Mouse (Mus musculus) CH12.LX (cell line): ENCODE measurements at regions not wholly inside any gene's neighbourhood (a gene's known extent, or its start where the extent isn't known, plus 50 kb on each side); places are given as distances from the start of the nearest gene placed in this dataset.

Experiments used
- DNase-seq: peaks from one replicate; pipeline ENCODE4 v3.0.0-alpha.2; 2013; ENCODE audit errors: extremely low read depth
- H3K27ac ChIP-seq: 2 replicates; pipeline ENCODE4 v1.5.1; 2012; ENCODE audit warnings: low read depth, mild to moderate bottlenecking, control low read depth, moderate library complexity; ENCODE audit not compliant: insufficient read depth
- H3K27me3 ChIP-seq: replicated peaks from 2 replicates; pipeline ENCODE3; 2012; ENCODE audit warnings: inconsistent platforms
- H3K36me3 ChIP-seq, 2 experiments: replicated peaks in 1 of 2; 2 replicates each; pipeline versions ENCODE3 to v1.6.1; 2012; ENCODE audit warnings: inconsistent platforms in 1 of 2, low read length in 1 of 2, mild to moderate bottlenecking in 1 of 2, mixed read lengths in 1 of 2, moderate library complexity in 1 of 2; ENCODE audit not compliant: control insufficient read depth in 1 of 2, insufficient read depth in 1 of 2
- H3K4me1 ChIP-seq, 2 experiments: 2 replicates each; pipeline ENCODE4 v1.6.1; 2012; ENCODE audit warnings: inconsistent platforms in 1 of 2, moderate library complexity in 1 of 2; ENCODE audit not compliant: insufficient read depth in 2 of 2, control insufficient read depth in 1 of 2
- H3K4me2 ChIP-seq: 2 replicates; pipeline ENCODE4 v1.6.1; 2012; ENCODE audit warnings: low read depth, mild to moderate bottlenecking, control low read depth; ENCODE audit not compliant: poor library complexity, insufficient read depth, severe bottlenecking
- H3K4me3 ChIP-seq, 3 experiments: fragments of 150-350 bp in 1 of 3; sonication (generic) in 1 of 3; replicated peaks in 1 of 3; 2 replicates each; pipeline versions ENCODE3 to v1.5.1; 2011 to 2012; ENCODE audit warnings: low read depth in 2 of 3, low read length in 2 of 3, mild to moderate bottlenecking in 2 of 3, moderate library complexity in 2 of 3, control low read depth in 1 of 3, improper control_type of control experiment in 1 of 3, inconsistent platforms in 1 of 3, mixed read lengths in 1 of 3; ENCODE audit not compliant: poor library complexity in 1 of 3
- H3K79me2 ChIP-seq: replicated peaks from 2 replicates; pipeline ENCODE4 v1.6.1; 2012; ENCODE audit warnings: mild to moderate bottlenecking, moderate library complexity; ENCODE audit not compliant: control insufficient read depth, poor library complexity, insufficient read depth, severe bottlenecking; ENCODE audit errors: extremely low read depth
- H3K9ac ChIP-seq: 2 replicates; pipeline ENCODE4 v1.6.1; 2012; ENCODE audit warnings: low read depth, mild to moderate bottlenecking, control low read depth, moderate library complexity; ENCODE audit not compliant: insufficient read depth
- H3K9me3 ChIP-seq: replicated peaks from 2 replicates; pipeline ENCODE3; 2012; ENCODE audit warnings: low read length, inconsistent platforms, mixed read lengths
- BHLHE40 ChIP-seq: IDR thresholded peaks from 2 replicates; pipeline ENCODE4 v1.6.1; 2011; ENCODE audit warnings: mild to moderate bottlenecking, low read depth, low read length, improper control_type of control experiment
- CHD2 ChIP-seq: IDR thresholded peaks from 2 replicates; pipeline ENCODE4 v1.6.1; 2011; ENCODE audit warnings: low read length, improper control_type of control experiment
- ELF1 ChIP-seq: IDR thresholded peaks from 2 replicates; pipeline ENCODE4 v1.6.1; 2014; ENCODE audit warnings: low read depth, mild to moderate bottlenecking, inconsistent platforms, low read length, improper control_type of control experiment
- HCFC1 ChIP-seq: IDR thresholded peaks from 2 replicates; pipeline ENCODE4 v1.6.1; 2012; ENCODE audit warnings: low read depth, mild to moderate bottlenecking, inconsistent platforms, low read length, improper control_type of control experiment
- IRF4 ChIP-seq: IDR thresholded peaks from 2 replicates; pipeline ENCODE4 v1.6.1; 2014; ENCODE audit warnings: low read depth, mild to moderate bottlenecking, inconsistent platforms, low read length, improper control_type of control experiment
- PAX5 ChIP-seq: IDR thresholded peaks from 2 replicates; pipeline ENCODE4 v1.6.1; 2012; ENCODE audit warnings: low read length, inconsistent platforms, mixed read lengths
- SMC3 ChIP-seq: IDR thresholded peaks from 2 replicates; pipeline ENCODE4 v1.6.1; 2011; ENCODE audit warnings: low read depth, low read length, improper control_type of control experiment
- TBP ChIP-seq: conservative IDR thresholded peaks from 2 replicates; pipeline ENCODE4 v1.6.1; 2011; ENCODE audit warnings: low read depth, low read length, improper control_type of control experiment
- UBTF ChIP-seq: IDR thresholded peaks from 2 replicates; pipeline ENCODE4 v1.6.1; 2012; ENCODE audit warnings: low read depth, mild to moderate bottlenecking, inconsistent platforms, low read length, improper control_type of control experiment, moderate library complexity
- USF1 ChIP-seq: IDR thresholded peaks from 2 replicates; pipeline ENCODE4 v1.6.1; 2014; ENCODE audit warnings: low read depth, mild to moderate bottlenecking, inconsistent platforms, low read length, improper control_type of control experiment
- ZC3H11A ChIP-seq: IDR thresholded peaks from 2 replicates; pipeline ENCODE4 v1.6.1; 2012; ENCODE audit warnings: low read depth, mild to moderate bottlenecking, inconsistent platforms, low read length, improper control_type of control experiment
- ZNF384 ChIP-seq: IDR thresholded peaks from 2 replicates; pipeline ENCODE4 v1.6.1; 2012; ENCODE audit warnings: low read depth, low read length, improper control_type of control experiment, inconsistent platforms
- dilution Hi-C: fragments of 300-500 bp; cut with MboI; formaldehyde crosslinking; loops from 2 replicates; pipeline ENCODE4 v1.14.3; 2020; ENCODE audit warnings: low sequenced_read_pairs; ENCODE audit not compliant: extremely low pct_unique_long_range_greater_than_20kb, extremely low pct_ligation_motif_present
- in situ Hi-C: fragments of 300-500 bp; cut with MboI; formaldehyde crosslinking; loops from 3 replicates; pipeline ENCODE4 v1.14.3; 2019; ENCODE audit warnings: low sequenced_read_pairs, low pct_ligation_motif_present, low pct_unique_long_range_greater_than_20kb, mixed read lengths

DNA sequence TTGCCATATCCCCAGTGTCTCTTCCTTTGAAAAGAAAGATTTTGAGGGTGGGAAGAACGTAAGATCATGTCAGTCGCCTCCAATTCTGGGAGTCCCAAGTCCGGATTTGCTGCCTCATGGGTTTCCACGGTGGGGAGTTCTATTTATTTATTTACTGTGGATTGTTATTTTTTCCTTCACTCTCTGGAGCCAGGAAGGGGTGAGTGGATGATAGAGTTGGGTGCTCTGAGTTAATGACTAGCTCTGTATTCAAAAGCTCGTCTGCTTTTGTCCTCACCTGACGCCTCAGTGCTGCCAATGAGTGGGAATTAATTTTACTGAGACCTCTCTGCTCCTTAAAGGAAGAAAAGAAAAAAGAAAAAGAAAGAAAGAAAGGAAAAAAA is 551.8 kb upstream of the Btbd3 start:
- no peaks in the 10 kb centered on the region for H3K4me1 ChIP-seq
- H3K79me2 ChIP-seq, result no peaks in the 10 kb centered on the region
- H3K9ac ChIP-seq, result no peak overlapping the region
- no peak overlapping the region for H3K27ac ChIP-seq
- no peaks in the 10 kb centered on the region for H3K27me3 ChIP-seq
- no peaks in the 10 kb centered on the region for H3K36me3 ChIP-seq
- H3K4me2 ChIP-seq, result no peak overlapping the region
- peaks cover 50% of the 10 kb centered on the region for H3K9me3 ChIP-seq
- DNase-seq, result no peak
- in situ Hi-C loops, result no loop called here
- no peak overlapping the region for H3K4me3 ChIP-seq
- dilution Hi-C loops, result no loop called here
- TF ChIP-seq SMC3, result no peak
- TF ChIP-seq ZNF384, result no peak
- no peak for TF ChIP-seq BHLHE40

DNA sequence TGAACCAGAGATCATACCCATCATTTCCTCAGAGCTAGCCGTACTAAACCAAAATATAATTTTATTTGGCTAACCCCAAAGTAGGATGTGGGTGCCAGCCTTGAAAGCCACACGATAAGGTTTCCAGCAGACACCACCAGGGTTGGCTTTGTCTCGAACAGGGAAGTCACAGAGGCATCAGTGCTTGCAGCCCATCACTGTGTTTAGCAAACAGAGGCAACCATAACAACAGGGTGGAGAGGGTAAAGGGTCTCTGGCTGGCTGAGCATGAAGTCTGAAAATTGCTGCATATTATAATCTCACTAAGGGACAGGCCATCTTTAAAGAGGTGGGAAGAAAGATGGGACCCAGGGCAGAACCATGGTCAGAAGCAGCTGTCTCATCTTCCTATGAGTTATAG is 552.3 kb upstream of the Btbd3 start:
- TF ChIP-seq UBTF, result no peak
- Histone ChIP-seq H3K4me3 (no peak overlapping the region), H3K79me2 (no peaks in the 10 kb centered on the region), H3K9me3 (peaks cover 48% of the 10 kb centered on the region), H3K4me2 (no peak overlapping the region), H3K9ac (no peak overlapping the region), H3K27ac (no peak overlapping the region), H3K4me1 (no peaks in the 10 kb centered on the region), H3K36me3 (no peaks in the 10 kb centered on the region), H3K27me3 (no peaks in the 10 kb centered on the region)
- dilution Hi-C loops (no loop called here), in situ Hi-C loops (no loop called here)
- DNase-seq, result no peak

DNA sequence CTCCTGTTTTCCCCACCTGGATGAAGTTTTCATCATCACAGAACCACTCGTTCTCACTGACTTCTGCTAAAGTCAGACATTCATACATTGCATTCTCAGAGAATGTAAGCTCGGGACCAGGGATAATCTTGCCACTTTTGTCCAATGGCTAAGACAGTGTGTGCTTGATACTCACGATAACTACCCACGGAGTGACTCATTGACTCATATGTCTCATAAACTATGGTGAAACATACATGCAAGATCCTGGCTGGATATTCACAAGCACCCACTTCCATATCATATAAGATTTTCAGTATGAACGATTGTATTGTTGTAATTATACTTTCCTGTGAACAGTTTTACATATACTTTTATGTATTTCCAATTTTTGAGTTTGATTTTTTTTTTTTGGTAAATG is 560.5 kb upstream of the Btbd3 start:
- Histone ChIP-seq H3K79me2 (no peaks in the 10 kb centered on the region), H3K4me3 (no peak overlapping the region), H3K27me3 (no peaks in the 10 kb centered on the region), H3K27ac (no peak overlapping the region), H3K9me3 (peaks cover 49% of the 10 kb centered on the region), H3K9ac (no peak overlapping the region), H3K36me3 (no peaks in the 10 kb centered on the region), H3K4me1 (no peaks in the 10 kb centered on the region), H3K4me2 (no peak overlapping the region)
- dilution Hi-C loops (no loop called here), in situ Hi-C loops (no loop called here)
- TF ChIP-seq UBTF, result no peak
- no peak for TF ChIP-seq PAX5
- no peak for TF ChIP-seq CHD2
- TF ChIP-seq HCFC1, result no peak
- TF ChIP-seq USF1, result no peak
- no peak for DNase-seq

DNA sequence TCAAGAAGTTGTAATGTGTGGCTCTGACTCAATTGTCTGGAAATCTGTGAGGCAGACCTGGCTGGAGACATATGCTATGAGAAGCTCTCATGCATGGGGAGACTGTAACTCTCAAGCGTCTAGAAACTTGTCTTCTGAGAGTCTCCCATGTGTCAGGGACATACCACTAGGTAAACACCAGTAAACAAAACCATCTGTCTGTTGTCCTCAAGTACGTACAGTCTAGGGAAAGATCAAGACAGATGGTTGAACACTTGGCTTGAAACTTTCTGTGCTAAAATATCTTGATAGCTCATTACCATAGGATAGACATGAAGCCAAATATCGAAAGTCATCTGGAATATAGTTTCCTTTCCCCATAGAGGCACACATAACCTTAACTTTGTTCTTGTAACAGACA is 562.3 kb upstream of the Btbd3 start:
- H3K9me3 ChIP-seq, result peaks cover 47% of the 10 kb centered on the region
- H3K27me3 ChIP-seq, result no peaks in the 10 kb centered on the region
- H3K27ac ChIP-seq, result no peak overlapping the region
- H3K79me2 ChIP-seq, result no peaks in the 10 kb centered on the region
- TF ChIP-seq ZC3H11A, result no peak
- TF ChIP-seq ELF1, result no peak
- no peak for TF ChIP-seq TBP
- TF ChIP-seq PAX5, result no peak
- TF ChIP-seq IRF4, result no peak
- DNase-seq, result no peak
- no peak overlapping the region for H3K4me3 ChIP-seq
- H3K4me2 ChIP-seq, result no peak overlapping the region
- in situ Hi-C loops, result no loop called here
- no peak overlapping the region for H3K9ac ChIP-seq
- no peaks in the 10 kb centered on the region for H3K4me1 ChIP-seq
- H3K36me3 ChIP-seq, result no peaks in the 10 kb centered on the region
- dilution Hi-C loops, result no loop called here
